Mouse (Mus musculus) gastrocnemius, postnatal 14 days (tissue): Measurements from ENCODE around the gene Sgsm2. TPM values are rescaled to one million over a fixed set of nuclear protein-coding genes. Genes with fewer than 3 reads are reported as not detected.

Experiments used
- DNase-seq: peaks from one replicate; pipeline ENCODE4 v3.0.0; 2021; ENCODE audit warnings: mixed read lengths
- intact Hi-C: fragments of 180-260 bp; cut with DNase I; formaldehyde crosslinking; loops from one replicate; pipeline ENCODE4 v1.15.1; 2025; ENCODE audit warnings: low total_unique reads
- microRNA-seq, 2 experiments: library from miRNA; unstranded; fragments of <30 nt; microRNA quantifications; one replicate each; pipeline ENCODE4 v1.2.0; 2021
- total RNA-seq, 2 experiments: library from RNA; stranded (reverse); gene quantifications; 2 replicates each; pipeline ENCODE4 v1.2.3; 2021

Sgsm2 gene
- total RNA-seq, 2 experiments from 2014 or later = 2.7 to 3.7 TPM

DNA sequence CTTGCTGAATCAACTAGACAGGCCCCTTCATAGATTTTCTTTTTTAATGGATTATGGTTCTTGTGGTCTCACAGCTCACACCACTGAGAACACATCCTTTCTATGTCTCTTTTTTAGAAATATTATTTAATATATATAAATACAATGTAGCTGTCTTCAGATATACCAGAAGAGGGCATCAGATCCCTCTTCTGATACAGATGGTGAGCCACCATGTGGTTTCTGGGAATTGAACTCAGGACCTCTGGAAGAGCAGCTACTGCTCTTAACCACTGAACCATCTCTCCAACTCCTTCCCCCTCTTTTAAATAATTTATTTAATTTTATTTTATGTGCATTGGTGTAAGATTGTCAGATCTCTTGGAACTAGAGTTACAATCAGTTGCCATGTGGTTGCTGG, 86.7 kb downstream of the Sgsm2 start:
- intact Hi-C loops = no loop called here
- DNase-seq = no peak

DNA sequence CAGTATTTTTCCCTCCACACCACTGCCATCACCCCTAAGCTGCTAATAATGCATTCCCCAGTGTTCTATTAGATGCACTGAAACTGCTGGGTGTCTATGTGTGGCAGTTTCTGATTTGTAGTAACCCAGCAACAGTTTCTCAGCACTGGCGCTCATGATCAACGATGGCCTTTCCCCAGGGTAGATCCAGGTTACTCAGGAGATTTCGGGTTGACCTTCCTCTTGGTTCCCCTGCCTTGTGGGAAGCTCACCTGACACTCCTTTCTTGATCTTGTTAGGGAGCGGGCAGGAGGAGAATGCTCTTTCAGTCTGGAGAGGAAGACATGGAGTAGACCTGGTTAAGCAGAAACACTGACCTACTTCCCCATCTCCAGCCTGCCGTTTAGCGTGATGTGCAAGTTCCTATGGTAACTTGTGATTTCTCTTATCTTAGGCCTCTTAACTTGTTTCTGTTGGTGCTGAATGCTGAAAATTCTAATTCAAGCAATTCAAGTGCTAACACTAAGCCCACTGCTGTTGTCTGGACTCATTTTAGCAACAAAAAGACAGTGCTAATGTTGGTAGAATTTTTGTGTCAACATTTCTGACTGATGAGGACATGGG, 88.5 kb downstream of the Sgsm2 start:
- no peak for DNase-seq
- intact Hi-C loops = loop anchor here (5.0 kb wide), 1 partner anchor 171 kb away; no protein-coding TSS in a partner anchor

DNA sequence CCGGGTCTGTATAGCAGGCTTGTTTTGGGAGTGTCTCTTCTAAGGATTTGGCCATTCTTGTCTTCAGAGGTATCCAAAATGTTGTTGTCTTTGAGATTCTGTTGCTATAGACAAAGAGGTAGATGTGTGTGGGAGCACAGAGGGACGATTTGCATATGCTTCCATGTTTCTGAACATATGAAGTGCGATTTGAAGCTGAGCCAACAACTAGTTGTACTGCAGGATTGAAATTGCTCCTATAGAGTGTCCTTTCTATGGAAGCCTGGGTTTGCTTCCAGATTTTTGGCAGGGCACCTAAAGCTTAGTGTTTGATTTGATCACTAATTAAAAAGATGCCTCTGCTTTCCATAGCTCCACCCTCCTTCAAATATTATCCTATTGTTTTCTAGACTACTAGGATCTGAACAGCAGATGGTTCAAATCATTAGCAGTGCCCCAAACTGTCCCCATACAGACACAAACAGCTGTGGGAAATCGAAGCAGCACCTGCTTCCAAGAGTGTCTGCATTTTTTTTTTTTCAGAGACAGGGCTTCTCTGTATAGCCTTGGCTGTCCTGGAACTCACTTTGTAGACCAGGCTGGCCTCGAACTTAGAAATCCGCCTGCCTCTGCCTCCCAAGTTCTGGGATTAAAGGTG, 89.5 kb downstream of the Sgsm2 start:
- intact Hi-C loops = loop anchor here (5.0 kb wide), 1 partner anchor 170 kb away; no protein-coding TSS in a partner anchor
- no peak for DNase-seq

DNA sequence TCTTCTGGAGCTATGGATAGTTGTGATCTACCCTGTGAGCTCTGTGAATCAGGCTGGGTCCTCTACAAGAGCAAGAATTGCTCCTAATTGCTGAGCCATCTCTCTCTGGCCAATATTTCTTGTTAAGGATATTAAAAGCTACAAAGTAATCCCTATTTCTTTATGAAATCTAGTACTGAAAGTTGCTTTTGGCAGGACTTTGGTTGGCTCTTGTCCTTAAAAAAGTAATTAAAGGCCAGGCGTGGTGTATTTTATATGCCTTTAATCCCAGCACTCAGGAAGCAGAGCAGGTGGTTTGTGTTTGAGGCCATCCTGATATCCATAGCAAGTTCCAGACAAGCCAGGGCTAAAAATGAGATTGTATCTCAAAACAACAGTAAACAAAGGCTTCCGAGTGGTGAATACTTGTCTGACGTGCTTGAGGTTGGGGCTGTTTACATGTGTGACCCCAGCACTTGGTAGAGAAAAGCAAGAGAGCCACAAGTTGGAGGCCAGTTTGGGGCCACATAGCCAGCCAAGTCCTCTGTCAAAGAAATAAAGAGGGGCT, 92.7 kb downstream of the Sgsm2 start:
- intact Hi-C loops = no loop called here
- no peak for DNase-seq

DNA sequence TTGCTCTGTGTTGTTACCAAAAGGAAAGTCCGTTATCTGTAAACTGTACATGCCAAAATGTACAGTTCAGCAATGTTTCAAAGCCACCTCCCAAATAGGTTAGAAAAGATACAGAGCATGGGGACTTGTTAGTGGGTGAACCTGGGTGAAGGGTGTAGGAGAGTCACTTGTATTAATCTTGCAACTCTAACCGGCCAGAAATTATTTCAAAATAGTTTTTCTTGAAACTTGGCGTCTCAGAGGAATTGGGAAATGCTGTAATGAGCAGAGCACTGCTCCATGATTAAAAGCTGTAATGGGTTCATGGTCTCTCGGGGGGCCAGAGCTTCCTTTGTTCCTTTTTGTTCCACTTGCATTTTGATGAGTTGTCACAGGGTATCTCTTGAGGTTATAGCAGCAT, 96.2 kb downstream of the Sgsm2 start:
- intact Hi-C loops = no loop called here
- DNase-seq = no peak

Small RNA genes lying within 50 kb of the gene (microRNA-seq; reads per million reads assigned to microRNA genes)
- gene Mir6926 = 0 to 0.64 reads per million in 2 experiments

Other genes starting within 250 kb of the Sgsm2 start
- 10 to 100 TPM; 82.1 to 89.8 TPM for gene Cluh, start 247.6 kb downstream of the Sgsm2 start, total RNA-seq
- gene Pafah1b1, start 172.4 kb downstream of the Sgsm2 start, total RNA-seq = 100 to 1,000 TPM in 1 of 2 experiments, 10 to 100 TPM in 1; 96.6 to 101 TPM
- 1 to 10 TPM; 8.5 to 9.2 TPM for gene Mettl16, start 126.2 kb downstream of the Sgsm2 start, total RNA-seq
- gene Mnt, start 66.1 kb downstream of the Sgsm2 start, total RNA-seq = 1 to 10 TPM; 5.4 to 6.1 TPM
- 10 to 100 TPM; 20.9 to 25.4 TPM for gene Tsr1, start 1.0 kb upstream of the Sgsm2 start, total RNA-seq
- 10 to 100 TPM; 10.6 to 10.8 TPM for gene Smg6, start 28.8 kb upstream of the Sgsm2 start, total RNA-seq
- 10 to 100 TPM; 19.1 to 21.2 TPM for gene Srr, start 28.9 kb upstream of the Sgsm2 start, total RNA-seq